Mouse (Mus musculus) right cerebral cortex, postnatal 25 days (tissue): ENCODE results near the gene Fam25c.
"Not testable (repeated sequence)": the region's sequence is repeated elsewhere in the genome, so short reads cannot be mapped to it uniquely, and the experiment has no call there.

ENCODE experiments used
- DNase-seq: peaks from one replicate; pipeline ENCODE4 v3.0.0; 2022

The Fam25c gene

DNA sequence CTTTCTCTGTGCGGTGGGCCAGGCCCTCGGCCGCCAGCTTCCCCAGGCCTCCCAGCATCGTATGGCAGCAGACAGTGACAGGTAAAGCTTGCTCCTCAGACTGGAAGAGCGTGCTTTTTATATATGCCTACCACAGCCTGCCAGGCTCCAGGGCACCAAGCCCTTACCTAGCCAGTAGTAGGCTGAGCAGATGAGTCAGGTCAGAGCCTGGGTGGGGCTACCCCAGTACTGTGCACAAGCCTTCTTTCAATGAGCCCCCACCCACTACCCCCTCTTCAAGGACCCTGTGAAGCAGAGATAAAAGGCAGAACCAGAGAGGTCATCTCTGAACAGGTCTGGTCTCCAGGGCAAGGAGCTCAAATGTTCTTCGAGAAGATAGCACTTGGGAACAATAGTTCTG is at the start of gene Fam25c:
Gene Fam25c (minus strand): TSS at position 133 of the 400 bp plus-strand sequence.
- no peak for DNase-seq

DNA sequence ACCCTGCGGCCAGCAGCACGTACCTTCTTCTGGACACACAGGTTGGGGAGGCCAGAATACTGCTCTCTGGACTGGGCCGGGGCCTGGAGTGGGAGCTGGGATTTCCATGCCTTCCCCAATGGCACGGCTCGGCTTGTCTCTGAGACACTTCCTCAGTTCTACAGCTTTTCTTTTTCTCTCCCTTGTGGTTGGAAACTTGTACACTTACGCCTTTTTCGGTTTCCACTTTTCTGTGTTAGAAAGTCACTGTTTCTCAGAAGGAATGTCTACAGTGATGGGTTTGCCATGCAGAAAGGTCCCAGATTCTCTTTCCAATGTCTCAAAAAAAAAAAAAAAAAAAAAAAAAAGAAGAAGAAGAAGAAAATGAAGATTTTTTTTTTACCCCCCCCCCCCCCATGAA is 48.2 kb upstream of the Fam25c start:
- no peak for DNase-seq

DNA sequence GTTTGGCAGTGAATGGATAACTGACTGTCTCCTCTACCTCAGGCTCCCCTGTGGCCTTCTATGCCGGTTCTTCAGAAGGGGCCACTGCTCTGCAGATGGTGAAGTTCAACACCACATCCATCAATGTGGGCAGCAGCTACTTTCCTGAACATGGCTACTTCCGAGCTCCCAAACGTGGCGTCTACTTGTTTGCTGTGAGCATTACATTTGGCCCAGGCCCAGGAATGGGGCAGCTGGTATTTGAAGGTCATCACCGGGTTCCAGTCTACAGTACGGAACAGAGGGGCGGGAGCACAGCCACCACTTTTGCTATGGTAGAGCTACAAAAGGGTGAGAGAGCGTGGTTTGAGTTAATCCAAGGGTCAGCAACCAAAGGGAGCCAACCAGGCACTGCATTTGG is 47.6 kb upstream of the Fam25c start:
- DNase-seq, result no peak

DNA sequence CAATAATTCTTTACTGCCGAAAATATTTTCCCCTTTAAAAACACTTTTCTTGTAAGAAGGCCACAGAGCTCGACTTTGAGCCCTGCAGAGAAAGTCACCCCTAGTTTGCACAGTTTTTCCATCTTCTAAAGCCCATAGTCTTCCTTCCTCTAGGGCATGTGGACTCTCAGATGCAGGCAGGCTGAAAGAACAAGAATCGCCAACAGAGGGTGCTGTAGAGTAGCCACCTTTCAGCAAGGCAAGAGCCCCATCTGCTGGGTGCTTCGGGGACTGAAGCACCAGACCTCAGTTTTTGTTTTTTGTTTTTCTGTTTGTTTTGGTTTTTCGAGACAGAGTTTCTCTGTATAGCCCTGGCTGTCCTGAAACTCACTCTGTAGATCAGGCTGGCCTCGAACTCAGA is 45.9 kb upstream of the Fam25c start:
- DNase-seq, result peak; percentile 34

DNA sequence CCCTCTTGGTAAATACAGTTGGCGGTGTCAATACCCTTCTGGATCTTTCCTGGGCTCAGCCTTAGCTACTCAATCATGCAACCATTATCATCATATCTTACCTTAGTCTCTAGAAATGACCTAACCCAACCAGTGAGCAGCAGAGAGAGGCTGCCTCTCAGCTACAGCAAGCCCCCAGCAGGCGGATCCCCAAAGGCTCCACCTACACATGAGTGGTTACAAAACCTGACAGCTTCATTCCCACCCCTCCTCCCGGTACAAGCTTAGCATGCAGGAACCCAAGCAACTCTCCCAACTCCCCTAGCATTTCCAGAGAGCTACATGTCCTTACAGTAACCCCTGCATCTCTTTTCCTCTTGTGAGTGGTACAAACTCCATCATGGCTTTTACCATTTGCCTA is 44.8 kb upstream of the Fam25c start:
- no peak for DNase-seq

DNA sequence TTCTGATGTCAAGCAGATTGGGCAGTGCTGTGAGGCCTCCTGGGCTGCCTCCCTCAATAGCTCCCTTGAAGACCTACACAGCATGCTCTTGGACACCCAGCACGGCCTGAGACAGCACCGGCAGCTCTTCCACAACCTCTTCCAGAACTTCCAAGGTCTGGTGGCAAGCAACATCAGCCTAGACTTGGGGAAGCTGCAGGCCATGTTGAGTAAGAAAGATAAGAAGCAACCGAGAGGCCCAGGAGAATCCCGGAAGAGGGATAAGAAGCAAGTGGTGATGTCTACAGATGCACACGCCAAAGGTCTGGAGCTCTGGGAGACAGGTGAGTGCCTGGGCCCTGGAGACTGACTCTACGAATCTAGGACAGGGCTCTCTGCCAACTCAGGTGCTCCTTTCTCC is 44.1 kb upstream of the Fam25c start:
- no peak for DNase-seq

DNA sequence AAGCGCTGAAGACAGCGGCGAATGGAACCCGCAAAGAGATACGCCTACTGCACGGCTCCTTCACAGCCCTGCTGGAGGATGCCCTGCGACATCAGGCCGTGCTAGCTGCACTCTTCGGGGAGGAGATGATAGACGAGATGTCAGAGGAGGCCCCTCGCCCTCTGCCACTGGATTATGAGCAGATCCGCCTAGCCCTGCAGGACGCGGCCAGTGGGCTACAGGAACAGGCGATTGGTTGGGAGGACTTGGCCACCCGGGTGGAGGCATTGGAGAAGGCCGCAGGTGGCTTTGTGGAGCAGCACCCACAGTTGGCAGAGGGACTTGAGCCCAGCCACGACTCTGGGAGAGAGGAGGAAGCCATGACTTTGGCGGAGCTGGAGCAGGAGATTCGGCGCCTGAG is 43.7 kb upstream of the Fam25c start:
- no peak for DNase-seq

DNA sequence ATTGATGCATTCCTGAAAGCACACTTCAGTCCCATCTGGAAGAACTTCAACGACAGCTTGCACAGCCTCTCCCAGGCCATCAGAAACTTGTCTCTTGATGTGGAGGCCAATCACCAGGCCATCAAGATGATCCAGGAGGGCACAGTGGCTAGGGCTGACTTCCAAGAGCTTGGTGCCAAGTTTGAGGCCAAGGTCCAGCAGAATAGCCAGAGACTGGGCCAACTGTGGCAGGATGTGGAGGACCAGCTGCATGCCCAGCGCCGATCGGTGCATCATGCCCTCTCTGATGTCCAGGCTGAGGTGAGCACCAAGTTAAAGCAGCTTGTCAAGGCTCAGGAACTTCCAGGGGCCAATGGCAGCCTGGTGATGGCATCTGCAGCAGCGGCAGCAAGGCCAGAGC is 42.6 kb upstream of the Fam25c start:
- no peak for DNase-seq

DNA sequence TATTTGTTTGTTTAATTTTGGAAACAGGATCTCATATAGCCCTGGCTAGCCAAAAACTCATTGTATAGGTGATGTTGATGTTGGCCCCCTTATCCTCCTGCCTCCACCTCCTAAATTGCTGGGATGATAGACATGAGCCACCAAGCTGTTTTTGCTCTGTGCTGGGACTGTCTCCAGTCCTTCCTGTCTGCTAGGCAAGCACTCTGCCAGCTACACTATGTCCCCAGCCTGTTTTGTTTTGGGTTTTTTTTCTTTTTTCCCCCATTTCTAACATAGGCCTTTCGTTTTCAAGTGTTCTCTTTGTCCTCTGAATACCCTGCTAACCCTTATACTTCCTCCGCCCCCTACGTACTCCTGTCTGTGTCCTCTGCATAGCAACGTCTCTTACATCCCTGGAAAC is 38.1 kb upstream of the Fam25c start:
- no peak for DNase-seq

DNA sequence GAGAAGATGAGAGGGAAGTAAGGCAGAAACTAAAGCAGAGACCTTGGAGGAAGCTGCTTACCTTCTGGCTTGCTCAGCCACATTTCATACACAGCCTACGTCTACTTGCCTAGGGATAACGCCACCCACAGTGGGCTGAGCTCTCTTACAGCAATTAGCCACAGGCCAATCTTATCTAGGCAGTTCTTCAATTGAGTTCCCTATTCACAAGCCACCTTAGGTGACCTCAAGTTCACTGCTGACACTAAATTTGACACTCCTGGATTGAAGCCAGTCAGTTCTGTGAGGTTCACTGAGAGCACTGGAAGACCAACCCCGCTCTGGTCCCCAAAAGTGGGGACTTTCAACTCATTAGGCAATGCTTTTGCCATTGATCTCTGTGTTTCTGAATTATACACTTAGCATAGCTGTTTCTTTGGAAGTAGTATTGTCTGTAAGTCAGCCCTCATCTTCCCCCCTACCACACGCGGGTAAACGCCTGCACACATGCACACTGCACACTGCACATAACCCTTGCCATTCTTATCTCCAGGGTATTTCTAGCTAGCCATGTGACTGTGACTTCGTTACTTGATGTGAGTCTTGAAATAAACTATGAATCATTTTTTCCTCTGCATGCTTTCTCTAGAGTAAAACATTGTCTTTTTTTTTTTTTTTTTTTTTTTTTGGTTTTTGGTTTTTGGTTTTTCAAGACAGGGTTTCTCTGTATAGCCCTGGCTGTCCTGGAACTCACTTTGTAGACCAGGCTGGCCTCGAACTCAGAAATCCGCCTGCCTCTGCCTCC is 27.9 kb upstream of the Fam25c start:
- no peak for DNase-seq

DNA sequence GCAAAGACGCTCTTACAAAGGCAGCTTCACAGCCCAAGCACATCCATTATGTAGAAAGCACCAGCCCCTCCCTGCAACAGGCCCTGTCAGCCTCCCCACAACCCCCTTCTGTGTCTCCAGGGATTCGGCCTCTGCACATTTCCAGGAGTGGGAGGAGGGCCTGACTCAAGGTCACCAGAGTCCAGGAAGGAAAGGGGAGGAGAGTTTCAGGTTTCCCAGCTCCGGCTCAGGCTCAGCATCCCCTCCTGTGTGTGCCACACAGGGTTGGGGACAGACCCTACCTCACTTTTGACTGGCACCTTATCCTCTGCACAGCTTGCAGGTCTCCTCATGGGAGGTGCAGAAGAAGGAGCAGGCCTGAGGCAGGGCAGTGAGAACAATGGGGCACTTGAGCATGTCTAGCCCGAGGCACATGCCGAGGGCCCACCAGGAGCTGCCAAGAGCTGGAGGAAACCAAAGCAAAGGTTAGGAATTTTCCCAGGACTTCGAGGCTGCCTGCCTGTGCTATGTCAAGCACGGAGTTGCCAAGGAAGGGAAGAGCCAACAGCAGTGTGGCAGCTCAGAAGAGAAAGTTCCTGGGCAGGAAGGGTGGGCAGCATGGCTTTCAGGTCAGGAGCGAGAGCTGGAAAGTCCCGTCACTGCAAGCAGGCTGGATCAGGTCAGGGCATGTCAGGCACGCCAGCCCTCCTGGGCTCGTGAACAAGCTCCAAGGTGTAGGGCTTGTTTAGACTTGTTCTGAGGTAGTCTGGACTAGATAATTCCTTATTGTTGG is 23.5 kb upstream of the Fam25c start:
- DNase-seq, result no peak

DNA sequence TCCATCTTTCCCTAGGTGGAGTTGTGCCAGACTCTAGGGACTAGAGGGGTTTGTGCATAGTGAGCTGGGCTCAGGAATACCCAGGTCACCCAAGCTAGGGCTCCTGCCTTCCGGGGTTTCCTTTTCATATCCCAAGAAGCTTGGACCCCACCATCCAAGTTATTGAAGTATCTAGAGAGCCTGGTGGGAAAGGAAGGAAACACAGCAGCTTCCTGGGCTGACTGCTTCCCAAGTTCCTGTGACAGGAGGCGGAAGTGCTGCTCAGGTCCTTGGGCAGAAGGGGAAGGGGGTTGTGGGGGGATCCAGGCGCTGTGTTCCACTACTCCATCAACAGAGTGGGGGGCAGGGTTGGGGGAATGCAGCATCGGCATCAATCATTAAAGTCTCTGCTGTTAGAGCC is 21.9 kb upstream of the Fam25c start:
- DNase-seq, result no peak

DNA sequence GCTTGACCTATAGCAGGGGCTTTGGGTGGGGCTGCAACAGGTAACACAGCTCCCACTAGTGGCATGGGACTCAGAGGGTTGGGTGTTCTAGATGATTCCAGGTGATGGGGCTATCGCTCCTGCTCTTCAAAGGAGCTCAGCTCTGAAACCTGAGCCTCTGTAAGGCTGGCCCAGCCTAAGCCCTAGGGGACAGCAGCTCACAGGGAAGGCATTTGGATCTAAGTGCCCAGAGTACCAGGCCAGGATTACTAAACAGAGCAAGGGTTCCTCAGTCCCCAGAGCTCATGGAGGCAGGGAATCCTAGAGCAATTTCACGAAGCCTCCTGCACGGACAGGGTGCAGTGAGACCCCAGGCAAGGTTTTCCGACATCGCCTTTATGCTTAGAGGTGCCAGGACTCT is 20.7 kb upstream of the Fam25c start:
- no peak for DNase-seq

DNA sequence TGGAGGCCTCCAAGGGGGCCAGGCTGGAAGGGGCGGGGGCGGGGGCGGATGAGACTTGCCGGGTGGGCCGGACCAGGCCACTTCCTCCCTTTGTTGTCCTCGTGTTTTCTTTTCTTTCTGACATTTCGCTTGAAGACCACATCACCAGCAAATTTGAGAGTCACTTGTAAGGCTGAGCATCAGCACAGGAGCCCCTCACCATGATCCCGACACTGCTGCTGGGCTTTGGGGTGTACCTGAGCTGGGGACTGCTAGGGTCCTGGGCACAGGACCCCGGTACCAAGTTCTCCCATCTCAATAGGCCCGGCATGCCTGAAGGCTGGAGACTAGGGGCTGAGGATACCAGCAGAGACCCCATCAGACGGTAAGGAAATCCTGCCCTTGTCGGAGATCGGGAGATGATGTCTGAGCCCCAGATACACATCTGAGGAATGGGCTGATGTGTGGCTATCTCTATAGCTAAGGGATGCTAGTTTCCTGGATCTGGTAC is 20.2 kb upstream of the Fam25c start, which contains the start of gene Mmrn2:
Gene Mmrn2 (plus strand): TSS at position 51 of the 490 bp plus-strand sequence.
- DNase-seq, result no peak

DNA sequence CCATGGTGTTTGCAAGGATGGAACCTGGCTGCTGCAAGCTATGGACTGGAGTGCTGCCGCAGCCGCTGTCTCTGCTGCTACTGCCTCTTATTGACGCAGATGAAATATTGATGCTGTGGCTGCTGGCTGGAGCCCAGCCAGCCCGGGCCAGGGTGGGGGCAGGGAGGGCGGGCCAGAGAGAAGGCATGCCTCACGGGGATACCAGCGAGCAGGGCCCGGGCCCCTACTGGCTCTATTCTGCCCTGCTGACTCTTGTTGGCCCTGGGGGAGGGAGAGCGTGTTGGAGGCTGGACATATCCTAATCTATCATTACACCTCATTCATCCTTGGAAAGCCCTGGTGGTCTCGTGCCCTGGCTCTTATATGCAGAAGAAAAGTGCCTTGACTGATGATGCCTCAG is 19.3 kb upstream of the Fam25c start, which contains the start of gene Sncg:
Gene Sncg (minus strand): TSS at position 213 of the 400 bp plus-strand sequence.
- DNase-seq, result no peak

DNA sequence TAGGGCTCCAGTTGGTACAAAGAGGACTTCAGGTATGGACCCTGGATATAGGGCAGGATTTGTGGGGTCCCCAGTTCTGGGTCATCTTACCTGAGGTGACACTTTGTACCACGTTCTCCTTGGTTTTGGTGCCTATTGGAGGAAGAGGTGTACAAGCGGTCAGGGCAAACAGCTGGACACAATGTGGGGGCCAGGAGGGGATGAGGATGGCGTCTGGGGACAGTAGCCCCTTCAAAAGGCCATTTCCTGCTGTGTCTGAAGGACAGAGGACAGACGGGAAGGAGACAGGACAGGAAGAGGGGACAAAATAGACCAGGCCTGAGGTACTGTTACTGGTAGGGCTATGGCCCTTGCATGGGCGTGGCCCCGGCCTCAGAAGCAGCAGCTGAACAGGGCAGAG is 18.3 kb upstream of the Fam25c start:
- no peak for DNase-seq

DNA sequence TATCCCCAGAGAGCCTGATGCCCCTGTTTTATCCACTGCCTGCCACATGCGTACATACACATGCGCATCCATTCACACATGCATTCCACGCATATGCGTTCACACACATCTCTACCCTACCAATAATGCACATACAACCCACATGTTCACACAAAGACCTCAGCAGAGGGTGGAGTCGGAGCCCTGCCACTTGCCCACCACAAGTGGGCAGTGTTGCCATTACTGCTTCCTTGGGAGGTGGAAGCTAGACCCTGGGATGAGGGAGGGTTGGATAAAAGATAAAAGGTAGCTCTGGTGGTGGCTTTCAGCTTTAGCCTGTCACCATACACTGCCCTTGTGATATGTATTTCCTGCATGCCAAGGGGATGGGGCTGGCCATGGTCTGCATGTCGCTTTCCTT is 17.4 kb upstream of the Fam25c start:
- peak; percentile 36 for DNase-seq

DNA sequence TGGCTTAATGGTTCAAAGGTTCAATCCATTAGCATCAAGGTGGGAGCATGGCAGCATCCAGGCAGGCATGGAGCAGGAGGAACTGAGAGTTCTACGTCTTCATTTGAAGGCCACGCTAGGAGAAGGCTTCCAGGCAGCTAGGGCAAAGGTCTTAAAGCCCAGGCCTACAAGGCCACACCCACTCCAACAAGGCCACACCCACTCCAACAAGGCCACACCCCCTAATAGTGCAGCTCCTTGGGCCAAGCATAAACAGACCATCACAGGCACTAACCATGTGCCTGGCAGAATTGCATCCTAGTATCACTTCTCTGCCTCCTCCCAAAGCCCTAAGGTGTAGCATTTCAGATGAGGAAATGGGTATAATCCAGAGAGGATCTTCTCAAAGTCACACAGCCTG is 16.5 kb upstream of the Fam25c start:
- DNase-seq, result no peak

DNA sequence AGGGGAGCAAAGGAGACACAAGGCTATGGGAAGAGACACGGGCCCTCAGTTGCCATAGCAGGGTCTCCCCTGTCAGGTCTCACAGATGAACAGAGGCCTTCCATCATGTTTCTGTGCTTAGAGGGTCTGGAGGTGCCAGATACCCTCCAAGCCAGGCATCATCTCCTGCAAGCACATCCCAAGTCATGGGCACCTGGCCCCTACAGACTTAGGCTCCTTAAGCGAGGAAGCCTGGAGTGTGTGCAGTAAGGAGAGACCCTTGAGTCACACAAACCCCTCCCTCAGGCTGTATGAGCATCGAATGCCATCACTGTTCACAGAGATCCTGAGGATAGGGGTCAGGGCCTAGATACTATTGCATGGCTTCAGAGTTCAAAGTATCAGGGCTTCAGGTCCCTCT is 15.7 kb upstream of the Fam25c start:
- DNase-seq, result no peak

DNA sequence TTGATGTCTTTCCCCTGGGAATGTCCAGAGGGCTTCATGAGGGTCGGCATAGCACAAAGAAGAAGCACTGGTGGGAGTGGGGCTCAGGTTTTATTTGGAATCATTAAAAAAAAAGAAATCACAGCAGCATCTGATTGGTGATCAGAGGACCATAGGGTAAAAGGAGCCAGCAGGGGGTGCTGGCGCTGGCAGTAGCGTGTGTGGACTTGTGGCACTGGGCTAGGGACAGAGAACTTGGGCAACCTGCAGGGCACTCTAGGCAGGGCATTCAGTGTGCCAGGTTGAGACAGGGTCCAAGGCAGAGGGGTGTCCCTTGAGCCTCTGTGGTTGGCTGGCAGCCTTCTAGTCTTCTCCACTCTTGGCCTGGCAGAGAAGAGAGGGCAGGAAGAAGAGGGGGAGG is 15.0 kb upstream of the Fam25c start:
- DNase-seq, result no peak

DNA sequence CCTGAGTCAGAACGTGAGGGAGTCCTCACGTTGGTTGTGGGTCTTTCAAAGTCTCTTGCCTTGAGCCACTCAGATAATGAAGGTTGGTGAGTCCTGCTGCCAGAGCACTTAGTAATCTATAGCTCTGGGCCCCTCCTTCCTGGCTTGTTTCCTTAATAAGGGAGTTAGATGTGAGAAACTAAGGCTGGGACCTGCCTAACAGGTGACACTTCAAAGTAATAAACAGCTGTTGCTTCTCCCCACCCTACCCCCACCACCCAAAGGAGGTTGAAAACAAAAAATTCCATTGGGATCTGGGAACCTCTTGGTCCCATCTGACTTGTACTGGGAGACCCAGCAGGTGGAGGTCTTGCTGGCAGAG is 9.9 kb upstream of the Fam25c start:
- no peak for DNase-seq

DNA sequence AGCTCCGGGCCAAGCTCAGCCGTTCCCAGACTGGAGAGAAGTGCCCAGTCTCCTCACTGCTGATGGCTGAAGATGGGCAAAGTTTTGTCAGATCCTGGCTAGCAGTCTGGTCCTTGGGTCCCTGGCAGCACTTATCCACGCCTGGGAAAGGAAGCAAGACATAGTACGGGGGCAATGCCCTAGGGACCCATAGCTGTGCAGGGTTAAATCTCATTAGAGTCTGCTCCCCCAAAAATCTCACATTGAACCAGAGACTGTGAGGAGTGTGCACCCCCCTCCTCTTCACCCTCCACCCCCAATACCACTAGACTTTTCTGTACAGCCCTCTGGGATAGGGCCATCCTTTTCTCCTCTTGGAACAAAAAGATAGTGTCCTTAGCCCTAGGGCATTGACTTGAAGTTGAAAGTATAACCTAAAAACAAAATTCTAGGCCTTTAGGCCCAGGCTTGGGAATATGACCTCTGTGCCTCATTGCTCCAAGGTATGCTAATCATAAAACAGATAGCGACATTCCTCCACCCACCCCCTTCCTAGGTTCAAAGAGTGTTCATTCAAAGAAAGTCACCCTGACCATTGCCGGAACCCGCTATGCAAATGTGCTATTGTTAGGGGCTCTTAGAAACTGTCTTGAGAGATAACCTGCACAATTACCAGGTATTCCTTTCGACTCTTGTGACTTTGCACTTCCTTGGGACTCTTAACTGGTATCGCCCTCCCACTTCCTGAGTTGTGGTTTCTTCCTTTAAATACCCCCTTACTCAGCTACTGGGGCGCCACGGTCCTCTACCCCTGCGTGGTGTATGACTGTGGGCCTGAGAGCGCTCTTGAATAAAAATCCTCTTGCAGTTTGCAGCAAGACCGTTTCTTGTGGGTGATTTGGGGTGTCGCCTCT is 9.3 kb upstream of the Fam25c start:
- DNase-seq, result not testable (repeated sequence)
